17 mouse cellular contexts compared by ENCODE assay signal in genomic region chr10:5924261-5924660, GRCm38 (mm10).
"Had no signal": no experiment of that assay in that cellular context is flagged by ENCODE, and none has a peak within 500 bp of the region (broad histone marks: within the 10 kb centered on the region; RNA-seq: fewer than 3 reads in every experiment).

No protein-coding gene starts in this region.

- DNase-seq: gastrocnemius, postnatal 14 days; gastrocnemius, postnatal 36 days; heart, adult 11 months; heart, adult 2 months; heart, postnatal 14 days; heart, postnatal 36 days; kidney, adult 11 months; kidney, adult 2 months; kidney, adult 9 months; kidney, postnatal 14 days; kidney, postnatal 36 days; layer of hippocampus, adult 9-11 months; layer of hippocampus, postnatal 36 days; left cerebral cortex, postnatal 4 days had no signal

- ATAC-seq: hindbrain, postnatal 0 days; intestine, embryonic 15.5 days; liver, embryonic 12.5 days had no signal
